Mouse (Mus musculus) bone marrow macrophage, adult 2 months (primary cell): ENCODE measurements at regions not wholly inside any gene's neighbourhood (a gene's known extent, or its start where the extent isn't known, plus 50 kb on each side); places are given as distances from the start of the nearest gene placed in this dataset.

ENCODE experiments used
- CTCF ChIP-seq: IDR thresholded peaks from 2 replicates; pipeline ENCODE4 v1.5.1; 2012; ENCODE audit warnings: low read depth, mild to moderate bottlenecking, low read length, moderate library complexity
- POLR2A ChIP-seq: IDR thresholded peaks from 2 replicates; pipeline ENCODE4 v1.6.1; 2012; ENCODE audit warnings: mild to moderate bottlenecking, low read depth, low read length, borderline replicate concordance

DNA sequence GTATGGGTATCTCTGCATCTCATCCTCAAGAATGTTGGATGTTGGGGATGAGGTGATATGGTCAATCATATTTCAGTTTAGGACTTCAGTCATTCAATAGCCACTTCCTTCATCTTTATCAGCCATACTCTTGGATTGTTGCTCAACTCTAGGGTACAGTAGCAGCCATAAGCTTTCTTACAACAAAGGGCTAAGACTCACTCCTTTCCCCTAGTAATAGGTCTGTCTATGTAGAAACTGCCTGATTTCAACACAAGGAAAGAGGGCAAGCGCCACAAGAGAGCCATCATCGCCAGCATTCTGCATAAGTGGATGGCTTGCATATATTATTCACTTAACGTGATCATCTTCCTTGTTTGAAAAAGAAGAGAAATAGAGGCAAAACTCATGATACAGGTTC is 107.5 kb upstream of the Rmdn2 start:
- TF ChIP-seq CTCF: no peak
- TF ChIP-seq POLR2A: no peak
